ENCODE assay signal across 10 mouse cellular contexts in genomic region chr5:105565824-105566223, GRCm38 (mm10). TPM values are rescaled to one million over a fixed set of nuclear protein-coding genes. Genes with fewer than 3 reads are reported as not detected.
DNase-seq lines count a peak whose midpoint lies in the region; ATAC-seq and TF ChIP-seq lines count a peak whose summit lies in the region.
"Had no signal": no experiment of that assay in that cellular context is flagged by ENCODE, and none has a peak within 500 bp of the region (broad histone marks: within the 10 kb centered on the region; RNA-seq: fewer than 3 reads in every experiment).

No protein-coding gene starts in this region.

- no peak overlapping the region for H3K4me2 ChIP-seq in intestine, embryonic 16.5 days (ENCODE audit: low read depth, low read length)

- peak; percentile 93 for DNase-seq in heart, embryonic 10.5 days (ENCODE audit: low spot score)
- no peak for DNase-seq in heart, adult 11 months
- DNase-seq in MEL (ENCODE audit: low read depth, low spot score): peak; percentile 78
- DNase-seq in spleen, postnatal 14 days (ENCODE audit: low spot score in 2 of 2): peak; percentile 23 to 31
- DNase-seq in layer of hippocampus, adult 8-10 months (ENCODE audit: low spot score in 2 of 2): no peak
- no peak for DNase-seq in gastrocnemius, postnatal 10 days
- no peak for DNase-seq in thymus, postnatal 10 days (ENCODE audit: low spot score in 2 of 2)
- DNase-seq: kidney, postnatal 10 days had no signal

- H3K36me3 ChIP-seq in heart, embryonic 10.5 days: peaks cover 8% of the 10 kb centered on the region; the same call in 1 of the 2 replicates
- H3K36me3 ChIP-seq in MEL (ENCODE audit: control insufficient read depth in 1 of 2, insufficient read depth in 2 of 2, low read length in 2 of 2): peaks cover 10 to 42% of the 10 kb centered on the region in 2 experiments
- H3K36me3 ChIP-seq in intestine, embryonic 16.5 days (ENCODE audit: control insufficient read depth, insufficient read depth, low read length): no peaks in the 10 kb centered on the region

- ATAC-seq in intestine, embryonic 16.5 days: peak; percentile 75
- ATAC-seq: activated CD4-positive, CD25-positive, alpha-beta regulatory T cell, adult 4 months had no signal

- H3K4me3 ChIP-seq in heart, embryonic 10.5 days: no peak overlapping the region
- H3K4me3 ChIP-seq in MEL (ENCODE audit: control insufficient read depth in 1 of 2, insufficient read depth in 1 of 2, low read depth in 2 of 2, low read length in 2 of 2): no peak overlapping the region
- H3K4me3 ChIP-seq in intestine, embryonic 16.5 days (ENCODE audit: low read length): no peak overlapping the region

- TF ChIP-seq EP300 in MEL (IDR thresholded peaks at IDR 0.05; ENCODE audit: low read depth in 1 of 2, low read length in 2 of 2): peak; percentile 91 to 96

- WGBS in heart, embryonic 10.5 days: 62% methylated on average over 4 of the region's 4 CpGs
- WGBS in intestine, embryonic 16.5 days: 79% methylated on average over 4 of the region's 4 CpGs

- TF ChIP-seq POLR2A in MEL (IDR thresholded peaks at IDR 0.05; ENCODE audit: control insufficient read depth in 1 of 2, insufficient read depth in 1 of 2, low read depth in 1 of 2, low read length in 2 of 2, poor library complexity in 1 of 2): no peak

- H3K9me3 ChIP-seq in heart, embryonic 10.5 days: no peaks in the 10 kb centered on the region
- no peaks in the 10 kb centered on the region for H3K9me3 ChIP-seq in MEL (replicated peaks; ENCODE audit: insufficient read depth, low read length)
- no peaks in the 10 kb centered on the region for H3K9me3 ChIP-seq in intestine, embryonic 16.5 days (ENCODE audit: control insufficient read depth, low read length)

- H3K9ac ChIP-seq in MEL (ENCODE audit: control insufficient read depth, low read depth, low read length, poor library complexity, severe bottlenecking): no peak overlapping the region
- H3K9ac ChIP-seq in intestine, embryonic 16.5 days (ENCODE audit: low read depth, low read length): no peak overlapping the region

- TF ChIP-seq CTCF in MEL (IDR thresholded peaks at IDR 0.05 in 2 of 3, conservative IDR thresholded peaks at IDR 0.05 in 1 of 3; ENCODE audit: control insufficient read depth in 1 of 3, insufficient read depth in 1 of 3, low read depth in 2 of 3, low read length in 3 of 3, poor library complexity in 1 of 3, severe bottlenecking in 1 of 3): no peak

- H3K27me3 ChIP-seq in heart, embryonic 10.5 days (ENCODE audit: insufficient read depth, poor library complexity, severe bottlenecking): no peaks in the 10 kb centered on the region
- no peaks in the 10 kb centered on the region for H3K27me3 ChIP-seq in MEL (ENCODE audit: control insufficient read depth in 1 of 2, insufficient read depth in 2 of 2, low read length in 2 of 2)
- H3K27me3 ChIP-seq in intestine, embryonic 16.5 days (replicated peaks; ENCODE audit: control insufficient read depth, insufficient read depth, low read length): no peaks in the 10 kb centered on the region

- H3K79me2 ChIP-seq in MEL (ENCODE audit: control insufficient read depth, insufficient read depth, low read length, poor library complexity): peaks cover 3% of the 10 kb centered on the region; the same call in 1 of the 2 replicates

- no peak for TF ChIP-seq RAD21 in MEL (IDR thresholded peaks at IDR 0.05; ENCODE audit: low read depth, low read length)

- H3K4me1 ChIP-seq in heart, embryonic 10.5 days: peaks cover 10% of the 10 kb centered on the region
- H3K4me1 ChIP-seq in MEL (ENCODE audit: control insufficient read depth in 1 of 2, insufficient read depth in 2 of 2, low read length in 2 of 2): peaks cover 28 to 39% of the 10 kb centered on the region in 2 experiments
- no peaks in the 10 kb centered on the region for H3K4me1 ChIP-seq in intestine, embryonic 16.5 days (ENCODE audit: control insufficient read depth, insufficient read depth, low read length)

- peak overlapping the region; percentile 9; the same call in 1 of the 2 replicates for H3K27ac ChIP-seq in heart, embryonic 10.5 days
- H3K27ac ChIP-seq in MEL (ENCODE audit: control insufficient read depth, low read depth, low read length): peak overlapping the region; percentile 76
- H3K27ac ChIP-seq in intestine, embryonic 16.5 days (ENCODE audit: low read length): no peak overlapping the region

TF ChIP-seq in MEL, 35 proteins besides CTCF, POLR2A, EP300 and RAD21:
- no peak for TF ChIP-seq TBP (IDR thresholded peaks at IDR 0.05; ENCODE audit: low read depth, low read length)
- TF ChIP-seq CHD2 (IDR thresholded peaks at IDR 0.05; ENCODE audit: low read length): no peak; the same call in 1 of the 2 replicates
- TF ChIP-seq TAL1 (IDR thresholded peaks at IDR 0.05; ENCODE audit: low read length): peak; percentile 94
- 0 out of 2 replicates have a peak, but pooled peaks have one; percentile 18 for TF ChIP-seq MAFK (IDR thresholded peaks at IDR 0.05; ENCODE audit: borderline replicate concordance, low read depth, low read length)
- peak; percentile 87 for TF ChIP-seq ETS1 (IDR thresholded peaks at IDR 0.05; ENCODE audit: low read depth, low read length)
- no peak for TF ChIP-seq NRF1 (IDR thresholded peaks at IDR 0.05; ENCODE audit: insufficient read depth, low read depth, low read length, poor library complexity, severe bottlenecking)
- TF ChIP-seq HCFC1 (IDR thresholded peaks at IDR 0.05; ENCODE audit: low read depth, low read length): no peak
- no peak for TF ChIP-seq MAZ (IDR thresholded peaks at IDR 0.05; ENCODE audit: low read depth, low read length)
- no peak for TF ChIP-seq MEF2A (IDR thresholded peaks at IDR 0.05; ENCODE audit: extremely low read depth, insufficient replicate concordance, low read depth, low read length, poor library complexity, severe bottlenecking)
- peak; percentile 93 for TF ChIP-seq BHLHE40 (IDR thresholded peaks at IDR 0.05; ENCODE audit: borderline replicate concordance, low read depth, low read length)
- no peak for TF ChIP-seq POLR2AphosphoS5 (IDR thresholded peaks at IDR 0.05; ENCODE audit: borderline replicate concordance, low read depth, low read length)
- TF ChIP-seq SMC3 (IDR thresholded peaks at IDR 0.05; ENCODE audit: low read depth, low read length): no peak; the same call in 1 of the 2 replicates
- no peak for TF ChIP-seq ELF1 (IDR thresholded peaks at IDR 0.05; ENCODE audit: low read depth, low read length)
- TF ChIP-seq ZMIZ1 (IDR thresholded peaks at IDR 0.05; ENCODE audit: low read depth, low read length): no peak
- no peak for TF ChIP-seq GABPA (IDR thresholded peaks at IDR 0.05; ENCODE audit: low read depth, low read length)
- TF ChIP-seq USF2 (IDR thresholded peaks at IDR 0.05; ENCODE audit: borderline replicate concordance in 1 of 2, insufficient read depth in 1 of 2, low read depth in 1 of 2, low read length in 2 of 2): no peak
- TF ChIP-seq GATA1 (IDR thresholded peaks at IDR 0.05; ENCODE audit: low read depth, low read length): peak; percentile 94
- peak; percentile 90; the same call in 1 of the 2 replicates for TF ChIP-seq MYC (IDR thresholded peaks at IDR 0.05; ENCODE audit: low read depth, low read length)
- TF ChIP-seq ZNF384 (IDR thresholded peaks at IDR 0.05; ENCODE audit: low read depth, low read length): no peak
- peak; percentile 12; the same call in 1 of the 2 replicates for TF ChIP-seq MYB (IDR thresholded peaks at IDR 0.05; ENCODE audit: low read depth, low read length)
- no peak for TF ChIP-seq ZC3H11A (IDR thresholded peaks at IDR 0.05; ENCODE audit: low read depth, low read length)
- TF ChIP-seq RCOR1 (IDR thresholded peaks at IDR 0.05; ENCODE audit: low read depth, low read length): peak; percentile 76
- TF ChIP-seq UBTF (IDR thresholded peaks at IDR 0.05; ENCODE audit: borderline replicate concordance, insufficient read depth, low read depth, low read length): no peak
- peak; percentile 78 for TF ChIP-seq MXI1 (IDR thresholded peaks at IDR 0.05; ENCODE audit: low read depth, low read length)
- TF ChIP-seq TCF12 (IDR thresholded peaks at IDR 0.05; ENCODE audit: low read depth, low read length): peak; percentile 96
- no peak for TF ChIP-seq ZKSCAN1 (IDR thresholded peaks at IDR 0.05; ENCODE audit: low read depth, low read length)
- no peak for TF ChIP-seq NELFE (IDR thresholded peaks at IDR 0.05; ENCODE audit: low read depth, low read length)
- TF ChIP-seq E2F4 (IDR thresholded peaks at IDR 0.05; ENCODE audit: borderline replicate concordance, low read depth, low read length): no peak
- TF ChIP-seq POLR2AphosphoS2 (IDR thresholded peaks at IDR 0.05; ENCODE audit: low read length): no peak
- no peak for TF ChIP-seq JUND (IDR thresholded peaks at IDR 0.05; ENCODE audit: low read depth, low read length)
- peak; percentile 66 for TF ChIP-seq USF1 (IDR thresholded peaks at IDR 0.05; ENCODE audit: low read depth, low read length)
- no peak for TF ChIP-seq CHD1 (IDR thresholded peaks at IDR 0.05; ENCODE audit: low read depth, low read length)
- no peak for TF ChIP-seq KAT2A (conservative IDR thresholded peaks at IDR 0.05; ENCODE audit: low read depth, low read length)
- peak; percentile 59 for TF ChIP-seq SIN3A (IDR thresholded peaks at IDR 0.05; ENCODE audit: low read length)
- peak; percentile 93 for TF ChIP-seq MAX (IDR thresholded peaks at IDR 0.05; ENCODE audit: low read length)
TF ChIP-seq in MEL: peak in this region for 13.

RNA-seq across cellular contexts. Expression of gene Lrrc8c, which starts 46.6 kb away (rescaled TPM):
- 26.0 and 26.7 TPM in 2 replicates for polyA plus RNA-seq in heart, embryonic 10.5 days (2016; fragmentation: Nextera tagmentation; extraction: Ambion mirVana)
- total RNA-seq in MEL (2012; rRNA removed): 25.5 and 33.0 TPM in 2 replicates
- 10 to 100 TPM in 1 of 2 experiments, not detected in 1; 46.0 TPM for polyA plus RNA-seq in MEL (2012; ENCODE audit: insufficient read depth in 1 of 2, insufficient read length in 2 of 2, low read depth in 1 of 2, low replicate concordance in 2 of 2, missing spikeins in 1 of 2)
- polyA plus RNA-seq in intestine, embryonic 16.5 days (2015; fragmentation: Nextera tagmentation; extraction: Ambion mirVana): 12.0 and 12.4 TPM in 2 replicates
- total RNA-seq in layer of hippocampus, adult 8-10 months (2022): 10 to 100 TPM; 27.1 to 31.0 (median 29.0) TPM
- 10 to 100 TPM; 14.4 to 14.6 TPM for total RNA-seq in gastrocnemius, postnatal 10 days (2021)

Comparison
In these comparisons a context has a peak if more than half of its experiments do, and no peak if none do; other contexts are left out.
1. DNase-seq: peak in heart, embryonic 10.5 days (single experiment), MEL (single experiment) and spleen, postnatal 14 days (2 of 2); none in heart, adult 11 months (single experiment), layer of hippocampus, adult 8-10 months (0 of 2), gastrocnemius, postnatal 10 days (single experiment) and thymus, postnatal 10 days (0 of 2).